Mouse (Mus musculus): ENCODE data around the gene Ak1. TPM values are rescaled to one million over a fixed set of nuclear protein-coding genes. Genes with fewer than 3 reads are reported as not detected.

The Ak1 gene
- polyA plus RNA-seq (2012; rRNA removed; ENCODE audit: low replicate concordance) = 30.5 and 36.0 TPM in 2 replicates

GRCm38 (mm10) chr2:32621517-32621859 is at the start of gene Ak1:
Gene Ak1, plus strand, starts transcription at chr2:32621758.

GRCm38 (mm10) chr2:32574497-32574896 is 47.1 kb upstream of the Ak1 start, which contains the start of gene Pip5kl1:
Gene Pip5kl1, plus strand, starts transcription at chr2:32574797.

GRCm38 (mm10) chr2:32575586-32576160 is 45.9 kb upstream of the Ak1 start, which contains the start of gene 9430097D07Rik:
Gene 9430097D07Rik, minus strand, starts transcription at chr2:32575684.

GRCm38 (mm10) chr2:32586871-32587351 is 34.6 kb upstream of the Ak1 start, which contains the start of gene St6galnac4:
Gene St6galnac4, plus strand, starts transcription at chr2:32587095.

GRCm38 (mm10) chr2:32599409-32599808 is 22.1 kb upstream of the Ak1 start, which contains the start of gene St6galnac6:
Gene St6galnac6, plus strand, starts transcription at chr2:32599709.

GRCm38 (mm10) chr2:32646379-32647056 is 25.0 kb downstream of the Ak1 start, which contains the start of gene Eng:
Gene Eng, plus strand, starts transcription at chr2:32646595.

Other genes starting within 250 kb of the Ak1 start
- gene 1110008P14Rik, start 239.8 kb upstream of the Ak1 start, polyA plus RNA-seq (2012; rRNA removed; ENCODE audit: low replicate concordance) = 234 and 382 TPM in 2 replicates
- 10.4 and 44.7 TPM in 2 replicates for gene Lcn2, start 233.5 kb upstream of the Ak1 start, polyA plus RNA-seq (2012; rRNA removed; ENCODE audit: low replicate concordance)
- gene Ptges2, start 225.9 kb upstream of the Ak1 start, polyA plus RNA-seq (2012; rRNA removed; ENCODE audit: low replicate concordance) = 66.6 and 71.5 TPM in 2 replicates
- 5.9 and 6.3 TPM in 2 replicates for gene Naif1, start 171.3 kb upstream of the Ak1 start, polyA plus RNA-seq (2012; rRNA removed; ENCODE audit: low replicate concordance)
- gene Slc25a25, start 170.3 kb upstream of the Ak1 start, polyA plus RNA-seq (2012; rRNA removed; ENCODE audit: low replicate concordance) = 28.3 and 41.7 TPM in 2 replicates
- 12.0 and 27.3 TPM in 2 replicates for gene Fam102a, start 86.4 kb upstream of the Ak1 start, polyA plus RNA-seq (2012; rRNA removed; ENCODE audit: low replicate concordance)
- 162 and 185 TPM in 2 replicates for gene Dpm2, start 50.9 kb upstream of the Ak1 start, polyA plus RNA-seq (2012; rRNA removed; ENCODE audit: low replicate concordance)
- gene Pip5kl1, start 47.0 kb upstream of the Ak1 start, polyA plus RNA-seq (2012; rRNA removed; ENCODE audit: low replicate concordance) = not detected in 2 replicates
- not detected in 2 replicates for gene 9430097D07Rik, start 46.1 kb upstream of the Ak1 start, polyA plus RNA-seq (2012; rRNA removed; ENCODE audit: low replicate concordance)
- gene St6galnac4, start 34.7 kb upstream of the Ak1 start, polyA plus RNA-seq (2012; rRNA removed; ENCODE audit: low replicate concordance) = 22.6 and 43.4 TPM in 2 replicates
- gene St6galnac6, start 22.0 kb upstream of the Ak1 start, polyA plus RNA-seq (2012; rRNA removed; ENCODE audit: low replicate concordance) = 50.7 and 103 TPM in 2 replicates
- 204 and 298 TPM in 2 replicates for gene Eng, start 24.8 kb downstream of the Ak1 start, polyA plus RNA-seq (2012; rRNA removed; ENCODE audit: low replicate concordance)
- gene Fpgs, start 82.4 kb downstream of the Ak1 start, polyA plus RNA-seq (2012; rRNA removed; ENCODE audit: low replicate concordance) = 28.4 and 91.8 TPM in 2 replicates
- gene Cdk9, start 91.3 kb downstream of the Ak1 start, polyA plus RNA-seq (2012; rRNA removed; ENCODE audit: low replicate concordance) = 130 and 164 TPM in 2 replicates
- gene Sh2d3c, start 99.3 kb downstream of the Ak1 start, polyA plus RNA-seq (2012; rRNA removed; ENCODE audit: low replicate concordance) = 43.4 and 100 TPM in 2 replicates
- gene 6330409D20Rik, start 119.3 kb downstream of the Ak1 start, polyA plus RNA-seq (2012; rRNA removed; ENCODE audit: low replicate concordance) = 0.17 TPM in 1 of 2 replicates, not detected in the other
- gene Tor2a, start 135.5 kb downstream of the Ak1 start, polyA plus RNA-seq (2012; rRNA removed; ENCODE audit: low replicate concordance) = 56.9 and 93.4 TPM in 2 replicates
- 0.39 and 1.1 TPM in 2 replicates for gene Ttc16, start 153.9 kb downstream of the Ak1 start, polyA plus RNA-seq (2012; rRNA removed; ENCODE audit: low replicate concordance)
- 8.3 and 13.3 TPM in 2 replicates for gene Ptrh1, start 154.0 kb downstream of the Ak1 start, polyA plus RNA-seq (2012; rRNA removed; ENCODE audit: low replicate concordance)
- 0.06 and 0.13 TPM in 2 replicates for gene Cfap157, start 162.7 kb downstream of the Ak1 start, polyA plus RNA-seq (2012; rRNA removed; ENCODE audit: low replicate concordance)
- gene Stxbp1, start 225.5 kb downstream of the Ak1 start, polyA plus RNA-seq (2012; rRNA removed; ENCODE audit: low replicate concordance) = 14.4 and 22.7 TPM in 2 replicates

Measured in subcutaneous adipose tissue, adult 2 months (tissue).